Mouse (Mus musculus) CH12.LX (cell line): ENCODE data around the gene Apobr. TPM values are rescaled to one million over a fixed set of nuclear protein-coding genes. Genes with fewer than 3 reads are reported as not detected.

Source experiments
- DNase-seq: peaks from one replicate; pipeline ENCODE4 v3.0.0-alpha.2; 2013; ENCODE audit errors: extremely low read depth
- H3K27ac ChIP-seq: 2 replicates; pipeline ENCODE4 v1.5.1; 2012; ENCODE audit warnings: low read depth, mild to moderate bottlenecking, control low read depth, moderate library complexity; ENCODE audit not compliant: insufficient read depth
- H3K27me3 ChIP-seq: replicated peaks from 2 replicates; pipeline ENCODE3; 2012; ENCODE audit warnings: inconsistent platforms
- H3K36me3 ChIP-seq, 2 experiments: replicated peaks in 1 of 2; 2 replicates each; pipeline versions ENCODE3 to v1.6.1; 2012; ENCODE audit warnings: inconsistent platforms in 1 of 2, low read length in 1 of 2, mild to moderate bottlenecking in 1 of 2, mixed read lengths in 1 of 2, moderate library complexity in 1 of 2; ENCODE audit not compliant: control insufficient read depth in 1 of 2, insufficient read depth in 1 of 2
- H3K4me1 ChIP-seq, 2 experiments: 2 replicates each; pipeline ENCODE4 v1.6.1; 2012; ENCODE audit warnings: inconsistent platforms in 1 of 2, moderate library complexity in 1 of 2; ENCODE audit not compliant: insufficient read depth in 2 of 2, control insufficient read depth in 1 of 2
- H3K4me2 ChIP-seq: 2 replicates; pipeline ENCODE4 v1.6.1; 2012; ENCODE audit warnings: low read depth, mild to moderate bottlenecking, control low read depth; ENCODE audit not compliant: poor library complexity, insufficient read depth, severe bottlenecking
- H3K4me3 ChIP-seq, 3 experiments: fragments of 150-350 bp in 1 of 3; sonication (generic) in 1 of 3; replicated peaks in 1 of 3; 2 replicates each; pipeline versions ENCODE3 to v1.5.1; 2011 to 2012; ENCODE audit warnings: low read depth in 2 of 3, low read length in 2 of 3, mild to moderate bottlenecking in 2 of 3, moderate library complexity in 2 of 3, control low read depth in 1 of 3, improper control_type of control experiment in 1 of 3, inconsistent platforms in 1 of 3, mixed read lengths in 1 of 3; ENCODE audit not compliant: poor library complexity in 1 of 3
- H3K79me2 ChIP-seq: replicated peaks from 2 replicates; pipeline ENCODE4 v1.6.1; 2012; ENCODE audit warnings: mild to moderate bottlenecking, moderate library complexity; ENCODE audit not compliant: control insufficient read depth, poor library complexity, insufficient read depth, severe bottlenecking; ENCODE audit errors: extremely low read depth
- H3K9ac ChIP-seq: 2 replicates; pipeline ENCODE4 v1.6.1; 2012; ENCODE audit warnings: low read depth, mild to moderate bottlenecking, control low read depth, moderate library complexity; ENCODE audit not compliant: insufficient read depth
- H3K9me3 ChIP-seq: replicated peaks from 2 replicates; pipeline ENCODE3; 2012; ENCODE audit warnings: low read length, inconsistent platforms, mixed read lengths
- BHLHE40 ChIP-seq: IDR thresholded peaks from 2 replicates; pipeline ENCODE4 v1.6.1; 2011; ENCODE audit warnings: mild to moderate bottlenecking, low read depth, low read length, improper control_type of control experiment
- CHD1 ChIP-seq: IDR thresholded peaks from 2 replicates; pipeline ENCODE4 v1.6.1; 2012; ENCODE audit warnings: low read depth, low read length, improper control_type of control experiment, inconsistent platforms
- CHD2 ChIP-seq: IDR thresholded peaks from 2 replicates; pipeline ENCODE4 v1.6.1; 2011; ENCODE audit warnings: low read length, improper control_type of control experiment
- CTCF ChIP-seq, 2 experiments: IDR thresholded peaks in 1 of 2; conservative IDR thresholded peaks in 1 of 2; 2 replicates each; pipeline ENCODE4 v1.5.1; 2011 to 2012; ENCODE audit warnings: low read depth in 2 of 2, low read length in 2 of 2, improper control_type of control experiment in 1 of 2, inconsistent platforms in 1 of 2, mild to moderate bottlenecking in 1 of 2, moderate library complexity in 1 of 2
- E2F4 ChIP-seq: IDR thresholded peaks from 2 replicates; pipeline ENCODE4 v1.6.1; 2011; ENCODE audit warnings: low read depth, low read length, improper control_type of control experiment; ENCODE audit not compliant: insufficient replicate concordance
- EP300 ChIP-seq: IDR thresholded peaks from 2 replicates; pipeline ENCODE4 v1.6.1; 2011; ENCODE audit warnings: low read length, improper control_type of control experiment
- HCFC1 ChIP-seq: IDR thresholded peaks from 2 replicates; pipeline ENCODE4 v1.6.1; 2012; ENCODE audit warnings: low read depth, mild to moderate bottlenecking, inconsistent platforms, low read length, improper control_type of control experiment
- JUN ChIP-seq: IDR thresholded peaks from 2 replicates; pipeline ENCODE4 v1.6.1; 2011; ENCODE audit warnings: low read depth, mild to moderate bottlenecking, low read length, improper control_type of control experiment, moderate library complexity; ENCODE audit not compliant: insufficient read depth
- JUND ChIP-seq: conservative IDR thresholded peaks from 2 replicates; pipeline ENCODE4 v1.6.1; 2011; ENCODE audit warnings: low read depth, low read length, improper control_type of control experiment
- MAFK ChIP-seq: IDR thresholded peaks from 2 replicates; pipeline ENCODE4 v1.6.1; 2011; ENCODE audit warnings: low read length, improper control_type of control experiment; ENCODE audit not compliant: insufficient replicate concordance
- MAX ChIP-seq: IDR thresholded peaks from 2 replicates; pipeline ENCODE4 v1.6.1; 2011; ENCODE audit warnings: low read length, improper control_type of control experiment
- MEF2A ChIP-seq: IDR thresholded peaks from 2 replicates; pipeline ENCODE4 v1.6.1; 2014; ENCODE audit warnings: low read depth, mild to moderate bottlenecking, inconsistent platforms, low read length, improper control_type of control experiment, borderline replicate concordance
- MXI1 ChIP-seq: IDR thresholded peaks from 2 replicates; pipeline ENCODE4 v1.6.1; 2011; ENCODE audit warnings: mild to moderate bottlenecking, low read depth, low read length, improper control_type of control experiment
- MYC ChIP-seq: IDR thresholded peaks from 2 replicates; pipeline ENCODE4 v1.6.1; 2011; ENCODE audit warnings: low read depth, mild to moderate bottlenecking, improper control_type of control experiment, low read length
- NELFE ChIP-seq: IDR thresholded peaks from 2 replicates; pipeline ENCODE4 v1.6.1; 2011; ENCODE audit warnings: low read depth, low read length, improper control_type of control experiment
- NRF1 ChIP-seq: IDR thresholded peaks from 2 replicates; pipeline ENCODE4 v1.6.1; 2014; ENCODE audit warnings: low read depth, mild to moderate bottlenecking, inconsistent platforms, low read length, improper control_type of control experiment, moderate library complexity
- PAX5 ChIP-seq: IDR thresholded peaks from 2 replicates; pipeline ENCODE4 v1.6.1; 2012; ENCODE audit warnings: low read length, inconsistent platforms, mixed read lengths
- POLR2A ChIP-seq: IDR thresholded peaks from 2 replicates; pipeline ENCODE4 v1.6.1; 2011; ENCODE audit warnings: low read depth, mild to moderate bottlenecking, improper control_type of control experiment, low read length
- POLR2AphosphoS2 ChIP-seq: IDR thresholded peaks from 2 replicates; pipeline ENCODE4 v1.6.1; 2011; ENCODE audit warnings: low read depth, low read length, improper control_type of control experiment
- RAD21 ChIP-seq: IDR thresholded peaks from 2 replicates; pipeline ENCODE4 v1.6.1; 2011; ENCODE audit warnings: low read depth, mild to moderate bottlenecking, low read length, improper control_type of control experiment, moderate library complexity
- RCOR1 ChIP-seq: conservative IDR thresholded peaks from 2 replicates; pipeline ENCODE4 v1.6.1; 2012; ENCODE audit warnings: low read depth, mild to moderate bottlenecking, inconsistent platforms, low read length, improper control_type of control experiment
- SIN3A ChIP-seq: IDR thresholded peaks from 2 replicates; pipeline ENCODE4 v1.6.1; 2012; ENCODE audit warnings: low read length, improper control_type of control experiment, inconsistent platforms
- TBP ChIP-seq: conservative IDR thresholded peaks from 2 replicates; pipeline ENCODE4 v1.6.1; 2011; ENCODE audit warnings: low read depth, low read length, improper control_type of control experiment
- TCF12 ChIP-seq: IDR thresholded peaks from 2 replicates; pipeline ENCODE4 v1.6.1; 2014; ENCODE audit warnings: low read depth, mild to moderate bottlenecking, inconsistent platforms, low read length, improper control_type of control experiment
- UBTF ChIP-seq: IDR thresholded peaks from 2 replicates; pipeline ENCODE4 v1.6.1; 2012; ENCODE audit warnings: low read depth, mild to moderate bottlenecking, inconsistent platforms, low read length, improper control_type of control experiment, moderate library complexity
- USF1 ChIP-seq: IDR thresholded peaks from 2 replicates; pipeline ENCODE4 v1.6.1; 2014; ENCODE audit warnings: low read depth, mild to moderate bottlenecking, inconsistent platforms, low read length, improper control_type of control experiment
- USF2 ChIP-seq: conservative IDR thresholded peaks from 2 replicates; pipeline ENCODE4 v1.6.1; 2011; ENCODE audit warnings: low read depth, low read length, improper control_type of control experiment
- ZC3H11A ChIP-seq: IDR thresholded peaks from 2 replicates; pipeline ENCODE4 v1.6.1; 2012; ENCODE audit warnings: low read depth, mild to moderate bottlenecking, inconsistent platforms, low read length, improper control_type of control experiment
- ZKSCAN1 ChIP-seq: IDR thresholded peaks from 2 replicates; pipeline ENCODE4 v1.6.1; 2012; ENCODE audit warnings: low read depth, inconsistent platforms, low read length, improper control_type of control experiment, borderline replicate concordance
- ZMIZ1 ChIP-seq: IDR thresholded peaks from 2 replicates; pipeline ENCODE4 v1.6.1; 2012; ENCODE audit warnings: low read depth, mild to moderate bottlenecking, inconsistent platforms, low read length, improper control_type of control experiment
- ZNF384 ChIP-seq: IDR thresholded peaks from 2 replicates; pipeline ENCODE4 v1.6.1; 2012; ENCODE audit warnings: low read depth, low read length, improper control_type of control experiment, inconsistent platforms
- dilution Hi-C: fragments of 300-500 bp; cut with MboI; formaldehyde crosslinking; loops from 2 replicates; pipeline ENCODE4 v1.14.3; 2020; ENCODE audit warnings: low sequenced_read_pairs; ENCODE audit not compliant: extremely low pct_unique_long_range_greater_than_20kb, extremely low pct_ligation_motif_present
- in situ Hi-C: fragments of 300-500 bp; cut with MboI; formaldehyde crosslinking; loops from 3 replicates; pipeline ENCODE4 v1.14.3; 2019; ENCODE audit warnings: low sequenced_read_pairs, low pct_ligation_motif_present, low pct_unique_long_range_greater_than_20kb, mixed read lengths
- polyA plus RNA-seq: library from polyadenylated mRNA; unstranded; fragments of >175 nt; gene quantifications from 2 replicates; pipeline ENCODE4 v1.2.1, GENCODE M21; 2012; ENCODE audit warnings: low read depth; ENCODE audit not compliant: insufficient read length
- total RNA-seq, 2 experiments: library from RNA; depleted of rRNA; stranded (reverse); fragments of 300-350 nt in 1 of 2; fragments of >200 nt in 1 of 2; gene quantifications; 2 replicates each; pipeline ENCODE4 v1.2.3; 2012 to 2014

Apobr gene
- total and polyA plus RNA-seq, 3 experiments, result 1.5 to 9.7 (median 1.8) TPM

DNA sequence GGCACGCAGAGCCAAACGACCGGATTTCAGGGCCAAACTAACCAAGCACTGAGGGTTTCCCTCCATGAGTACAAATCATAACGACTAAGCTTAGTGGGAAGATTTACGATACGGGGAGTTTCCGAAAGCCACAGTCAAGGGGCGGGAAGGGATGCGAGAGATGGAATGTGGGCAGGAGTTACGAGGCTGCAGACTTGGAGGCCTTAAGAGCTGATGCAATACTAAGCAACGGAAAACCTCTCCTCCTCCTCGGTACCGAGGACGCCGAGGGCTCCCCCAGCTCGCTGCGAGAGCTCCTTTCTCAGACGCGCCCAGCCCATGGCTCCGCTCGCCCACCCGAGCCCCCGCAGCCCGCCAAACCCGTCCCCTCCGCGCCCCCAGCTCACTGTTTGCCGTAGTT lies 19.0 kb upstream of the Apobr start:
- H3K36me3 ChIP-seq, result peaks cover 37 to 39% of the 10 kb centered on the region in 2 experiments
- H3K9me3 ChIP-seq, result no peaks in the 10 kb centered on the region
- H3K79me2 ChIP-seq, result peaks cover 41% of the 10 kb centered on the region
- H3K4me1 ChIP-seq, result peaks cover 6 to 21% of the 10 kb centered on the region in 2 experiments
- no peak overlapping the region for H3K4me2 ChIP-seq
- no peaks in the 10 kb centered on the region for H3K27me3 ChIP-seq
- TF ChIP-seq JUND (no peak), USF2 (no peak), POLR2A (no peak), ZKSCAN1 (no peak), E2F4 (no peak), TCF12 (no peak), NRF1 (no peak)
- H3K27ac ChIP-seq, result peak overlapping the region; percentile 84
- peak overlapping the region; percentile 92 to 99 (median 98) for H3K4me3 ChIP-seq
- peak overlapping the region; percentile 95 for H3K9ac ChIP-seq
- dilution Hi-C loops (no loop called here), in situ Hi-C loops (no loop called here)
- peak; percentile 39 for DNase-seq

GRCm38 (mm10) chr7:126566094-126566765 lies 18.5 kb upstream of the Apobr start, which contains the start of gene Eif3c:
Eif3c (minus strand) TSS chr7:126566411.
- H3K36me3 ChIP-seq, result peaks cover 32 to 34% of the 10 kb centered on the region in 2 experiments
- H3K4me1 ChIP-seq, result peaks cover 6 to 21% of the 10 kb centered on the region in 2 experiments
- peaks cover 37% of the 10 kb centered on the region for H3K79me2 ChIP-seq
- in situ Hi-C loops, result no loop called here
- H3K4me3 ChIP-seq, result peak within 1 kb of the TSS; percentile 92 to 99 (median 98)
- H3K4me2 ChIP-seq, result peak within 1 kb of the TSS; percentile 63
- peak within 1 kb of the TSS; percentile 95 for H3K9ac ChIP-seq
- H3K9me3 ChIP-seq, result no peaks in the 10 kb centered on the region
- H3K27ac ChIP-seq, result peak within 1 kb of the TSS; percentile 84
- no peaks in the 10 kb centered on the region for H3K27me3 ChIP-seq
- peak; percentile 94 for DNase-seq
- dilution Hi-C loops, result no loop called here
- peak; percentile 96 for TF ChIP-seq POLR2A
- no peak for TF ChIP-seq MAFK
- no peak; the same call in 1 of the 2 replicates for TF ChIP-seq MEF2A
- peak; percentile 99 for TF ChIP-seq HCFC1
- TF ChIP-seq MYC, result no peak
- no peak for TF ChIP-seq E2F4
- TF ChIP-seq POLR2AphosphoS2, result peak; percentile 86; the same call in 1 of the 2 replicates
- peak; percentile 82 for TF ChIP-seq TBP
- peak; percentile 91 for TF ChIP-seq NELFE
- TF ChIP-seq PAX5, result no peak
- TF ChIP-seq NRF1, result 0 out of 2 replicates have a peak, but pooled peaks have one; percentile 28
- TF ChIP-seq JUN, result no peak
- TF ChIP-seq SIN3A, result peak; percentile 91
- TF ChIP-seq USF1, result no peak
- TF ChIP-seq CTCF (conservative IDR thresholded peaks at IDR 0.05 in 1 of 2, IDR thresholded peaks at IDR 0.05 in 1 of 2; ENCODE audit: low read depth in 2 of 2, low read length in 2 of 2), result no peak
- no peak for TF ChIP-seq RCOR1
- 0 out of 2 replicates have a peak, but pooled peaks have one; percentile 29 for TF ChIP-seq BHLHE40
- TF ChIP-seq MAX, result peak; percentile 70; the same call in 1 of the 2 replicates
- TF ChIP-seq ZMIZ1, result peak; percentile 87
- no peak for TF ChIP-seq ZKSCAN1
- TF ChIP-seq UBTF, result 0 out of 2 replicates have a peak, but pooled peaks have one; percentile 37
- no peak for TF ChIP-seq ZC3H11A
- no peak for TF ChIP-seq CHD2
- TF ChIP-seq JUND, result no peak
- TF ChIP-seq MXI1, result peak; percentile 65; the same call in 1 of the 2 replicates
- TF ChIP-seq RAD21, result no peak
- no peak for TF ChIP-seq USF2
- TF ChIP-seq CHD1, result no peak
- peak; percentile 97 for TF ChIP-seq ZNF384
- no peak for TF ChIP-seq EP300
